Mouse (Mus musculus) embryonic facial prominence, embryonic 11.5 days (tissue): ENCODE measurements around the gene Grin3b. TPM values are rescaled to one million over a fixed set of nuclear protein-coding genes. Genes with fewer than 3 reads are reported as not detected.

Experiments
- ATAC-seq: fragments of 200-750 bp; cut with Nextera tagmentation; replicated peaks from 2 replicates; pipeline ENCODE4 v1.8.0; 2017; ENCODE audit warnings: low read depth; ENCODE audit not compliant: insufficient number of reproducible peaks, low FRiP score, low TSS enrichment
- DNase-seq: peaks from one replicate; pipeline ENCODE4 v3.0.0-alpha.2; 2015; ENCODE audit warnings: low spot score
- H3K27ac ChIP-seq: fragments of 300-500 bp; sonication (generic); replicated peaks from 2 replicates; pipeline ENCODE4 v1.5.1; 2014; ENCODE audit warnings: mild to moderate bottlenecking, low read depth, low read length, control low read depth
- H3K27me3 ChIP-seq: fragments of 300-500 bp; sonication (generic); 2 replicates; pipeline ENCODE4 v1.6.1; 2014; ENCODE audit warnings: mild to moderate bottlenecking, low read length, moderate library complexity, mixed read lengths; ENCODE audit not compliant: control insufficient read depth, insufficient read depth
- H3K36me3 ChIP-seq: fragments of 300-500 bp; sonication (generic); replicated peaks from 2 replicates; pipeline ENCODE4 v1.6.1; 2014; ENCODE audit warnings: low read depth, mild to moderate bottlenecking, low read length, moderate library complexity, mixed read lengths; ENCODE audit not compliant: control insufficient read depth, insufficient read depth
- H3K4me1 ChIP-seq: fragments of 300-500 bp; sonication (generic); 2 replicates; pipeline ENCODE4 v1.6.1; 2014; ENCODE audit warnings: low read length, mixed read lengths; ENCODE audit not compliant: control insufficient read depth, insufficient read depth
- H3K4me2 ChIP-seq: fragments of 300-500 bp; sonication (generic); 2 replicates; pipeline ENCODE4 v1.6.1; 2014; ENCODE audit warnings: low read depth, mild to moderate bottlenecking, control low read depth, low read length, moderate library complexity
- H3K4me3 ChIP-seq: fragments of 300-500 bp; sonication (generic); 2 replicates; pipeline ENCODE4 v1.5.1; 2014; ENCODE audit warnings: low read depth, low read length, control low read depth
- H3K9ac ChIP-seq: fragments of 300-500 bp; sonication (generic); replicated peaks from 2 replicates; pipeline ENCODE4 v1.6.1; 2014; ENCODE audit warnings: mild to moderate bottlenecking, control low read depth, low read length
- H3K9me3 ChIP-seq: fragments of 300-500 bp; sonication (generic); replicated peaks from 2 replicates; pipeline ENCODE4 v1.6.1; 2016; ENCODE audit warnings: mild to moderate bottlenecking, low read length, inconsistent platforms, mixed read lengths; ENCODE audit not compliant: control insufficient read depth
- WGBS: fragments of 180-500 bp; shearing (Covaris S2); extraction: QIAGEN DNeasy Blood & Tissue Kit; methylation state at CpG from one replicate; pipeline ENCODE4 v1.1.7; 2014; 5-methylcytosine and 5-hydroxymethylcytosine counted together
- polyA plus RNA-seq: library from polyadenylated mRNA; unstranded; fragments of >200 nt; fragmentation: Nextera tagmentation; extraction: Ambion mirVana; gene quantifications from 2 replicates; pipeline ENCODE4 v1.2.1, GENCODE M21; 2014

The Grin3b gene
- polyA plus RNA-seq, 1 experiment from 2014 or later, result 0.21 TPM

- H3K27ac ChIP-seq, result no peak overlapping the region
- H3K9ac ChIP-seq, result no peak overlapping the region
- H3K36me3 ChIP-seq, result no peaks in the 10 kb centered on the region
- no peak overlapping the region for H3K4me3 ChIP-seq
- no peak overlapping the region for H3K4me2 ChIP-seq
- H3K27me3 ChIP-seq, result no peaks in the 10 kb centered on the region
- no peaks in the 10 kb centered on the region; the same call in none of the 2 replicates for H3K4me1 ChIP-seq
- H3K9me3 ChIP-seq, result no peaks in the 10 kb centered on the region
- WGBS, result 80% methylated on average over 15 of the region's 15 CpGs
- ATAC-seq (no peak), DNase-seq (no peak)
Observed at GRCm38 (mm10) chr10:80024229-80025043, 53.9 kb downstream of the Grin3b start.

- no peak overlapping the region for H3K9ac ChIP-seq
- 55% methylated on average over 4 of the region's 4 CpGs for WGBS
Observed at GRCm38 (mm10) chr10:80025044-80025347, 54.5 kb downstream of the Grin3b start.

GRCm38 (mm10) chr10:80025463-80025862 is 54.9 kb downstream of the Grin3b start:
- no peak overlapping the region for H3K27ac ChIP-seq
- H3K27me3 ChIP-seq, result no peaks in the 10 kb centered on the region
- no peak overlapping the region for H3K4me2 ChIP-seq
- no peak overlapping the region for H3K9ac ChIP-seq
- H3K9me3 ChIP-seq, result no peaks in the 10 kb centered on the region
- H3K36me3 ChIP-seq, result no peaks in the 10 kb centered on the region
- 0 out of 2 replicates have a peak, but pooled peaks have one; percentile 12 for ATAC-seq
- H3K4me1 ChIP-seq, result no peaks in the 10 kb centered on the region; the same call in 1 of the 2 replicates
- 79% methylated on average over 10 of the region's 10 CpGs for WGBS
- no peak for DNase-seq
- no peak overlapping the region for H3K4me3 ChIP-seq

More at GRCm38 (mm10) chr10:80025044-80025347, 54.5 kb downstream of the Grin3b start:
- Histone ChIP-seq H3K36me3 (no peaks in the 10 kb centered on the region), H3K4me3 (no peak overlapping the region), H3K4me2 (no peak overlapping the region), H3K4me1 (no peaks in the 10 kb centered on the region; the same call in 1 of the 2 replicates), H3K27ac (no peak overlapping the region), H3K27me3 (no peaks in the 10 kb centered on the region), H3K9me3 (no peaks in the 10 kb centered on the region)
- no peak for ATAC-seq
- no peak for DNase-seq

- DNase-seq, result no peak
- ATAC-seq, result peak; percentile 57; the same call in 1 of the 2 replicates
- Histone ChIP-seq H3K9me3 (no peaks in the 10 kb centered on the region), H3K36me3 (no peaks in the 10 kb centered on the region), H3K4me3 (no peak overlapping the region), H3K9ac (no peak overlapping the region), H3K27me3 (no peaks in the 10 kb centered on the region), H3K4me2 (no peak overlapping the region), H3K27ac (no peak overlapping the region), H3K4me1 (no peaks in the 10 kb centered on the region)
- 60% methylated on average over 12 of the region's 12 CpGs for WGBS
Observed at GRCm38 (mm10) chr10:80025889-80026288, 55.4 kb downstream of the Grin3b start.

Other genes with a start within 250 kb of the Grin3b start
- gene Polrmt, start 224.1 kb upstream of the Grin3b start, polyA plus RNA-seq, result 30.5 and 35.6 TPM in 2 replicates
- gene Fgf22, start 215.6 kb upstream of the Grin3b start, polyA plus RNA-seq, result 0.25 and 0.38 TPM in 2 replicates
- 65.1 and 72.7 TPM in 2 replicates for gene Rnf126, start 203.8 kb upstream of the Grin3b start, polyA plus RNA-seq
- gene Fstl3, start 193.4 kb upstream of the Grin3b start, polyA plus RNA-seq, result 2.4 and 2.7 TPM in 2 replicates
- gene Prss57, start 179.8 kb upstream of the Grin3b start, polyA plus RNA-seq, result not detected in 2 replicates
- gene Palm, start 177.1 kb upstream of the Grin3b start, polyA plus RNA-seq, result 85.7 and 102 TPM in 2 replicates
- gene Misp, start 149.7 kb upstream of the Grin3b start, polyA plus RNA-seq, result 0.39 and 0.82 TPM in 2 replicates
- 237 and 257 TPM in 2 replicates for gene Ptbp1, start 116.3 kb upstream of the Grin3b start, polyA plus RNA-seq
- gene Prtn3, start 96.2 kb upstream of the Grin3b start, polyA plus RNA-seq, result 10.9 and 11.2 TPM in 2 replicates
- 78.3 and 85.8 TPM in 2 replicates for gene Plppr3, start 96.1 kb upstream of the Grin3b start, polyA plus RNA-seq
- gene Elane, start 84.5 kb upstream of the Grin3b start, polyA plus RNA-seq, result 0.50 and 0.88 TPM in 2 replicates
- gene Cfd, start 79.9 kb upstream of the Grin3b start, polyA plus RNA-seq, result not detected in 2 replicates
- 36.5 and 36.9 TPM in 2 replicates for gene Med16, start 61.8 kb upstream of the Grin3b start, polyA plus RNA-seq
- gene Gm26602, start 59.9 kb upstream of the Grin3b start, polyA plus RNA-seq, result 4.3 and 11.5 TPM in 2 replicates
- 0.48 and 0.75 TPM in 2 replicates for gene Kiss1r, start 53.7 kb upstream of the Grin3b start, polyA plus RNA-seq
- gene R3hdm4, start 49.5 kb upstream of the Grin3b start, polyA plus RNA-seq, result 116 and 122 TPM in 2 replicates
- gene Arid3a, start 43.7 kb upstream of the Grin3b start, polyA plus RNA-seq, result 5.0 and 5.2 TPM in 2 replicates
- 118 and 123 TPM in 2 replicates for gene Wdr18, start 10.6 kb upstream of the Grin3b start, polyA plus RNA-seq
- gene Tmem259, start 13.6 kb downstream of the Grin3b start, polyA plus RNA-seq, result 13.4 and 13.7 TPM in 2 replicates
- gene Cnn2, start 17.9 kb downstream of the Grin3b start, polyA plus RNA-seq, result 255 and 271 TPM in 2 replicates
- 0.98 and 1.3 TPM in 2 replicates for gene Abca7, start 25.8 kb downstream of the Grin3b start, polyA plus RNA-seq
- gene Arhgap45, start 45.9 kb downstream of the Grin3b start, polyA plus RNA-seq, result 5.2 and 6.7 TPM in 2 replicates
- 266 and 287 TPM in 2 replicates for gene Polr2e, start 69.1 kb downstream of the Grin3b start, polyA plus RNA-seq
- 515 and 565 TPM in 2 replicates for gene Gpx4, start 76.5 kb downstream of the Grin3b start, polyA plus RNA-seq
- 5.6 and 6.6 TPM in 2 replicates for gene Sbno2, start 134.9 kb downstream of the Grin3b start, polyA plus RNA-seq
- 16.6 and 18.5 TPM in 2 replicates for gene Stk11, start 145.1 kb downstream of the Grin3b start, polyA plus RNA-seq
- 360 and 371 TPM in 2 replicates for gene Atp5d, start 167.9 kb downstream of the Grin3b start, polyA plus RNA-seq
- gene Cbarp, start 170.1 kb downstream of the Grin3b start, polyA plus RNA-seq, result 6.8 and 9.0 TPM in 2 replicates
- gene Midn, start 177.6 kb downstream of the Grin3b start, polyA plus RNA-seq, result 60.3 and 62.1 TPM in 2 replicates
- 74.0 and 77.8 TPM in 2 replicates for gene Cirbp, start 195.3 kb downstream of the Grin3b start, polyA plus RNA-seq
- 6.0 and 6.8 TPM in 2 replicates for gene 1600002K03Rik, start 202.2 kb downstream of the Grin3b start, polyA plus RNA-seq
- 34.6 and 42.3 TPM in 2 replicates for gene Efna2, start 208.8 kb downstream of the Grin3b start, polyA plus RNA-seq